Mouse (Mus musculus) neural tube, embryonic 15.5 days (tissue): ENCODE measurements around the gene Retreg1. TPM values are rescaled to one million over a fixed set of nuclear protein-coding genes. Genes with fewer than 3 reads are reported as not detected.
A peak's percentile ranks its signal among the peaks of the same experiment; 100 is the strongest.
"Not testable (repeated sequence)": the region's sequence is repeated elsewhere in the genome, so short reads cannot be mapped to it uniquely, and the experiment has no call there.

ENCODE experiments used
- ATAC-seq: fragments of 200-750 bp; cut with Nextera tagmentation; 2 replicates; pipeline ENCODE4 v1.8.0; 2017; ENCODE audit warnings: mild to moderate bottlenecking, moderate TSS enrichment, moderate library complexity; ENCODE audit not compliant: low FRiP score
- H3K27ac ChIP-seq: fragments of 300-500 bp; sonication (generic); replicated peaks from 2 replicates; pipeline ENCODE4 v1.5.1; 2015; ENCODE audit warnings: mild to moderate bottlenecking, inconsistent platforms
- H3K27me3 ChIP-seq: fragments of 300-500 bp; sonication (generic); replicated peaks from 2 replicates; pipeline ENCODE4 v1.6.1; 2015; ENCODE audit warnings: inconsistent platforms
- H3K36me3 ChIP-seq: fragments of 300-500 bp; sonication (generic); 2 replicates; pipeline ENCODE4 v1.6.1; 2015; ENCODE audit warnings: inconsistent platforms
- H3K4me1 ChIP-seq: fragments of 300-500 bp; sonication (generic); 2 replicates; pipeline ENCODE4 v1.6.1; 2015; ENCODE audit warnings: inconsistent platforms
- H3K4me2 ChIP-seq: fragments of 300-500 bp; sonication (generic); 2 replicates; pipeline ENCODE4 v1.6.1; 2015; ENCODE audit warnings: inconsistent platforms, mild to moderate bottlenecking, moderate library complexity
- H3K4me3 ChIP-seq: fragments of 300-500 bp; sonication (generic); replicated peaks from 2 replicates; pipeline ENCODE4 v1.5.1; 2015; ENCODE audit warnings: mild to moderate bottlenecking, inconsistent platforms
- H3K9ac ChIP-seq: fragments of 300-500 bp; sonication (generic); replicated peaks from 2 replicates; pipeline ENCODE4 v1.6.1; 2015; ENCODE audit warnings: mild to moderate bottlenecking, inconsistent platforms
- H3K9me3 ChIP-seq: fragments of 300-500 bp; sonication (generic); replicated peaks from 2 replicates; pipeline ENCODE4 v1.6.1; 2016; ENCODE audit warnings: inconsistent platforms
- WGBS: fragments of 180-500 bp; shearing (Covaris S2); methylation state at CpG from one replicate; pipeline ENCODE4 v1.1.7; 2015; ENCODE audit warnings: mixed read lengths; 5-methylcytosine and 5-hydroxymethylcytosine counted together
- polyA plus RNA-seq: library from polyadenylated mRNA; unstranded; fragments of >200 nt; fragmentation: Nextera tagmentation; extraction: Ambion mirVana; gene quantifications from 2 replicates; pipeline ENCODE4 v1.2.1, GENCODE M21; 2015

Retreg1 gene
- polyA plus RNA-seq, 1 experiment from 2014 or later, result 16.2 TPM

GRCm38 (mm10) chr15:25983614-25984013 is 140.6 kb downstream of the Retreg1 start:
- Histone ChIP-seq H3K27ac (peak overlapping the region; percentile 91), H3K4me2 (peak overlapping the region; percentile 97), H3K36me3 (peaks cover 11% of the 10 kb centered on the region; the same call in 1 of the 2 replicates), H3K9ac (peak overlapping the region; percentile 69), H3K4me1 (peaks cover 24% of the 10 kb centered on the region), H3K4me3 (peak overlapping the region; percentile 99)
- WGBS, result 18% methylated on average over 6 of the region's 6 CpGs
- ATAC-seq, result peak; percentile 34
- H3K9me3 ChIP-seq, H3K27me3 ChIP-seq: not testable (repeated sequence)

- peaks cover 12% of the 10 kb centered on the region; the same call in 1 of the 2 replicates for H3K36me3 ChIP-seq
- H3K9ac ChIP-seq, result peak within 1 kb of the TSS; percentile 94
- H3K27me3 ChIP-seq, result no peaks in the 10 kb centered on the region
- no peaks in the 10 kb centered on the region for H3K9me3 ChIP-seq
- peaks cover 25% of the 10 kb centered on the region for H3K4me1 ChIP-seq
- peak within 1 kb of the TSS; percentile 99 for H3K4me3 ChIP-seq
- ATAC-seq, result peak; percentile 98
- peak within 1 kb of the TSS; percentile 97 for H3K4me2 ChIP-seq
- WGBS, result under 1% methylated on average over 57 of the region's 57 CpGs
- peak within 1 kb of the TSS; percentile 91 for H3K27ac ChIP-seq
These were observed 141.2 kb downstream of the Retreg1 start, which contains the start of gene Zfp622 for GRCm38 (mm10) chr15:25984067-25984733. TSS of gene Zfp622 (plus strand) at chr15:25984366.

- under 1% methylated on average over 70 of the region's 71 CpGs for WGBS
- H3K4me1 ChIP-seq, result peaks cover 25% of the 10 kb centered on the region
- ATAC-seq, result peak; percentile 43
These were observed 141.9 kb downstream of the Retreg1 start for GRCm38 (mm10) chr15:25984734-25985492.

GRCm38 (mm10) chr15:25992992-25993727 is 150.2 kb downstream of the Retreg1 start:
- 61% methylated on average over 8 of the region's 8 CpGs for WGBS
- Histone ChIP-seq H3K4me1 (peaks cover 10% of the 10 kb centered on the region; the same call in 1 of the 2 replicates), H3K9me3 (no peaks in the 10 kb centered on the region), H3K4me2 (no peak overlapping the region), H3K27me3 (no peaks in the 10 kb centered on the region), H3K4me3 (no peak overlapping the region), H3K36me3 (peaks cover 48% of the 10 kb centered on the region), H3K9ac (no peak overlapping the region), H3K27ac (no peak overlapping the region)
- ATAC-seq, result no peak

More at GRCm38 (mm10) chr15:25984734-25985492, 141.9 kb downstream of the Retreg1 start:
- Histone ChIP-seq H3K27me3 (no peaks in the 10 kb centered on the region), H3K9ac (peak overlapping the region; percentile 94), H3K36me3 (peaks cover 12% of the 10 kb centered on the region; the same call in 1 of the 2 replicates), H3K4me3 (peak overlapping the region; percentile 99), H3K27ac (peak overlapping the region; percentile 91), H3K4me2 (peak overlapping the region; percentile 97), H3K9me3 (no peaks in the 10 kb centered on the region)

GRCm38 (mm10) chr15:25995521-25995920 is 152.5 kb downstream of the Retreg1 start:
- Histone ChIP-seq H3K4me3 (no peak overlapping the region), H3K4me2 (no peak overlapping the region), H3K27ac (no peak overlapping the region), H3K9me3 (no peaks in the 10 kb centered on the region), H3K36me3 (peaks cover 40% of the 10 kb centered on the region), H3K27me3 (no peaks in the 10 kb centered on the region), H3K4me1 (0 out of 2 replicates have a peak, but pooled peaks cover 5% of the 10 kb centered on the region), H3K9ac (no peak overlapping the region)
- peak; percentile 73; the same call in 1 of the 2 replicates for ATAC-seq
- 47% methylated on average over 2 of the region's 2 CpGs for WGBS

- not testable (repeated sequence) for H3K27me3 ChIP-seq, H3K4me3 ChIP-seq, H3K4me2 ChIP-seq, H3K27ac ChIP-seq, H3K9me3 ChIP-seq, ATAC-seq, H3K9ac ChIP-seq, H3K4me1 ChIP-seq
- 21% methylated on average over 5 of the region's 5 CpGs for WGBS
- peaks cover 15% of the 10 kb centered on the region for H3K36me3 ChIP-seq
These were observed 156.6 kb downstream of the Retreg1 start for GRCm38 (mm10) chr15:25999545-25999944.

- no peak for ATAC-seq
- 84% methylated on average over 3 of the region's 3 CpGs for WGBS
- Histone ChIP-seq H3K9me3 (no peaks in the 10 kb centered on the region), H3K36me3 (no peaks in the 10 kb centered on the region), H3K9ac (no peak overlapping the region), H3K4me1 (no peaks in the 10 kb centered on the region), H3K4me3 (no peak overlapping the region), H3K27me3 (no peaks in the 10 kb centered on the region), H3K4me2 (no peak overlapping the region), H3K27ac (no peak overlapping the region)
These were observed 165.6 kb downstream of the Retreg1 start for GRCm38 (mm10) chr15:26008621-26009020.

- no peaks in the 10 kb centered on the region for H3K36me3 ChIP-seq
- H3K27ac ChIP-seq, result no peak overlapping the region
- H3K4me3 ChIP-seq, result no peak overlapping the region
- 0 out of 2 replicates have a peak, but pooled peaks cover 2% of the 10 kb centered on the region for H3K4me1 ChIP-seq
- 68% methylated on average over 4 of the region's 4 CpGs for WGBS
- no peak for ATAC-seq
- H3K4me2 ChIP-seq, result no peak overlapping the region
- H3K9ac ChIP-seq, result no peak overlapping the region
- H3K9me3 ChIP-seq, result no peaks in the 10 kb centered on the region
- H3K27me3 ChIP-seq, result no peaks in the 10 kb centered on the region
These were observed 169.9 kb downstream of the Retreg1 start for GRCm38 (mm10) chr15:26012891-26013290.

- Histone ChIP-seq H3K4me1 (0 out of 2 replicates have a peak, but pooled peaks cover 2% of the 10 kb centered on the region), H3K4me2 (0 out of 2 replicates have a peak overlapping the region, but pooled peaks have one; percentile 15), H3K9ac (no peak overlapping the region), H3K4me3 (no peak overlapping the region), H3K36me3 (no peaks in the 10 kb centered on the region), H3K27me3 (no peaks in the 10 kb centered on the region), H3K9me3 (no peaks in the 10 kb centered on the region), H3K27ac (no peak overlapping the region)
- no peak for ATAC-seq
- 27% methylated on average over 14 of the region's 14 CpGs for WGBS
These were observed 173.1 kb downstream of the Retreg1 start for GRCm38 (mm10) chr15:26015979-26016665.

GRCm38 (mm10) chr15:26021721-26022120 is 178.7 kb downstream of the Retreg1 start:
- Histone ChIP-seq H3K4me2 (no peak overlapping the region), H3K36me3 (no peaks in the 10 kb centered on the region), H3K27ac (no peak overlapping the region), H3K4me1 (peaks cover 11% of the 10 kb centered on the region), H3K9me3 (no peaks in the 10 kb centered on the region), H3K9ac (no peak overlapping the region), H3K4me3 (no peak overlapping the region), H3K27me3 (no peaks in the 10 kb centered on the region)
- ATAC-seq, result peak; percentile 78
- WGBS, result 15% methylated on average over 8 of the region's 8 CpGs

- 77% methylated on average over 5 of the region's 5 CpGs for WGBS
- no peaks in the 10 kb centered on the region for H3K9me3 ChIP-seq
- H3K27me3 ChIP-seq, result no peaks in the 10 kb centered on the region
- no peak overlapping the region for H3K4me3 ChIP-seq
- no peak overlapping the region for H3K4me2 ChIP-seq
- ATAC-seq, result no peak
- H3K27ac ChIP-seq, result no peak overlapping the region
- H3K4me1 ChIP-seq, result peaks cover 11% of the 10 kb centered on the region
- no peak overlapping the region for H3K9ac ChIP-seq
- no peaks in the 10 kb centered on the region for H3K36me3 ChIP-seq
These were observed 179.7 kb downstream of the Retreg1 start for GRCm38 (mm10) chr15:26022636-26023035.
